Mouse (Mus musculus) embryo, embryonic 10.5 days (tissue): ENCODE measurements at regions not wholly inside any gene's neighbourhood (a gene's known extent, or its start where the extent isn't known, plus 50 kb on each side); places are given as distances from the start of the nearest gene placed in this dataset.

Source experiments
- DNase-seq: peaks from one replicate; pipeline ENCODE4 v3.0.0-alpha.2; 2015; ENCODE audit warnings: low spot score

DNA sequence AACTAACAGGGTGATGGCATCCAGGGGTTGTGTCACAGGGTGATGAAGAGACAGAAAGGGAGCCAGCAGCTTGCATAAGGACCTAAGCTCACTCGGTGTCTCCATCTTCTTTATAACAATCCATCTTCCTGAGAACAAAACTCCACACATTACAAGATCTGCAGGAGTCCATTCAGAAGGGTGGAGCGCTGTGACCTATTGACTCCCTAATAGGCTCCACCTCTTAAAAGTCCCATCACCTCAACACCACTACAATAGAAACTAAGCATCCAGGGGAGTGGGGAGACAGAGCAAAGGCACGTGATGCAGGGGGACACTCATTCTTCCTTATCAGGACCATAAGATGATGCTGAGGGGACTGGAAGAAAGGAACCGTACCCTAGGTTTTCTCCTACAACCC lies 224.5 kb upstream of the Irx5 start:
- peak; percentile 51 for DNase-seq

- DNase-seq = no peak
Measured at GRCm38 (mm10) chr8:92132526-92132925, 224.9 kb upstream of the Irx5 start.

- DNase-seq = no peak
Measured at GRCm38 (mm10) chr8:92130025-92130557, 227.3 kb upstream of the Irx5 start.

- DNase-seq = no peak
Measured at GRCm38 (mm10) chr8:92129241-92130015, 228.0 kb upstream of the Irx5 start.

DNA sequence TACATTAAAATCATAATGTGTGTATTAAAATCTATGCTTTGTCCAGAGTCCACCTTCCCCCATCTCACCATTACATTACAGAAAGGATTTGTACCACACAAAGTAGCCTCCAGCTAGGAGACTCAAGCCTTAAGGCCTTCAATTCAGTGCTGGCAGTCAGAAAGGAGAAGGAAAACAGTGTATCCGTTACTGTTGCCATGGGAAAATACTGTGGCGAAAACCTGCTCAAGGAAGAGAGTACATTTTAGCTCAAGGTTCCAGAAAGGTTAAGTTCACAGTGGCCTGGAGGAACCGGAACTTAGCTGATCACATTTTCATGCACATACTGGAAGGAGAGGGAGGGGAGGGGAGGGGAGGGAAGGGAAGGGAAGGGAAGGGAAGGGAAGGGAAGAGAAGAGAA lies 231.8 kb upstream of the Irx5 start:
- DNase-seq = no peak

- DNase-seq = no peak
Measured at GRCm38 (mm10) chr8:92121296-92121695, 236.1 kb upstream of the Irx5 start.

DNA sequence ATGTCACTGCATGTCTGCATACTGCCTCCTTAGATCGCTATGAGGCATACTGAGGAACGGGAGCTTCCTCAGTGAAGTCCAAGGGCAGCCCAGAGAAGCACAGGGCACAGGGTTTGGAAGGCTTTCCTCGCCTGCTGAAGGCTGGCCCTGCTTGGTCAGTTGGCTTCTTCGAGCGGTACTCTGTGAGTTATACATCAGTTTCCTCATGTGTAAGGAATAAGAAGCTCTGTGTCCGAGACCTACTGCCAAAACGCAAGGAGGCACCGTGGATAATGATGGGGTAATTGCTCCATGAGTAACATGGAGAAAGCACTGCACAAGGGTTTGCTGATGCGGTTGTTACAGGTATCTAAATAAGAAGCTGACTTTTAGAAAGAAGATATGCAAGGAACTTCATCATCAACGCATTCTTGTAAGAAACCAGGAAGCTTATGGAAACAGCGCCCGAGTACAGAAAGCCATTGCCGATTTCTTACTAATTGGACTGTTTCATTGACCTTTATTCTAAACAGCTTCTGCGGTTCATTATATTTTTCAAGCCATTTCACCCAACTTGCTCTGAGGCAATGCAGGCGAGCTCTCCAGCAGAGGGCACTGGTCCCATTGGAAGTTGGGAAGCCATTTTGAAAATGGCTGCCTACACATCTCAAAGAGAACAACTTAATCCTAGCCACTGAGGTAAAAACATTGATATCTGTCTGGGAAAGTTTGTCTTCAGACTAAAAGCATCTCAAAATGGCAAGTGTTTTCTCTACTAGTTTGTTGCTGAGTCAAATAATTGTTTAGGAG lies 241.8 kb upstream of the Irx5 start:
- no peak for DNase-seq

DNA sequence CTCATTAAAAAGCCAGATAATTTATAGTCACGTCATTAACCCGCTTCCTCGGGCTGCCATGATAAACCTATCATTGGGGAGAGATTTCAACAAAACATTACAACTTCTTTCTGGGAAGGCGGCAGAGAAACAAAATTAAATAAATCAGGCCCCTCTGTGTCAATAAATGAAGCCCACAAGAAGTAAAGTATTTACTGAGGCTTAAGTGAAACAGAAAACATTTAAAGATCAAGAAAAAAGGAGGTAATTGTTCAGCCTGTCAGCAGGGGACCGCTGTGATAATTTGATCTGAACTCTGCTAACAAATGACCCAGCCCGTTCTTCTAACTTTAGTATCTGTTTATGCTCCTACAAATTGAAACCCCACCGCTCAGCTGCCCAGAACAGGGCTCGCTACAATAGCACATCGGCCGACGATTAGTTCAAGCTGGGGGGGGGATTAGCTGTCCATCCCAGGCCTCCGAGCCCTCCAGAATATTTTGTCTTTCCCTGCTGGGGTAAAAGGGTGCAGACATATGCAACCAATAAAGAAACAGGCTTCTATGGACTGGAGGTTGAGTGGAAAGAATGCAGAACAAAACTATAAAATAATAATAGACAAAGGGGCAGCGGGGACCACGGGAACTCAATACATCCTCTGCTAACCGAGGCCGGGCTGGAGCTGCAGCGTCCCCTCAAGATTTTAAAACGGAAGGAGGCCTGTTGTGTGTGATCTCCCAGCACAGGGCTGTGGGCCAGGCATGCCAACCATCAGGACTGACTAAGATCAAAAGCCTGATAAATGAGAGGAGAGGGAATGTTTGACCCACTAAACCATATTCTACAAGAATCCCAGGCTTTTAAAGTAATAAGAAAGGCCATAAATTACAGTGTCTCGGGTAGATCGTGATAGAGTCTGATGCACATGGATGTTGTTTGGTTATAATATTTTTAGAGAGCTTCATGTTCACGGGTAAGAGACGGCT lies 242.8 kb upstream of the Irx5 start:
- peak; percentile 74 for DNase-seq

- peak; percentile 81 for DNase-seq
Measured at GRCm38 (mm10) chr8:92113901-92114300, 243.5 kb upstream of the Irx5 start.

DNA sequence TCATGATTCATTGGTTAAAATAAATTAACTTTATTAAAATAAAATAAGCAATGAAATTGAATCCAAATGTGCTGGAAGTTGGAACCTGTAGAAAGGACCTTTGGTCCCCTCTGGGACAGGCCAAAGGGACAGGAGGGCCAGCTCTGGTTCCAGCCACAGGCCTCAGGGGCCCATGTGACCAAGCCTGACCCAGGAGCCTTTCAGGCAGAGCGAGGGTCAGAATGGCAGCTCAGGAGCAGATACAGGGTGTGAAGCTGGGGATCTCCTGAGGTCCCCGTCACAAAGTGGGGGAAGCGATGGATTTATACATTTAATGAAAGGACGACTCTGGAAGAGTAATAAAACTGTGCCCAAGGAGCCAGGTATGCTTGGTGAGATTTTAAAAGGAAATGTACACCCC lies 244.0 kb upstream of the Irx5 start:
- DNase-seq = no peak

- DNase-seq = no peak
Measured at GRCm38 (mm10) chr8:92104561-92104960, 252.9 kb upstream of the Irx5 start.

- DNase-seq = no peak
Measured at GRCm38 (mm10) chr8:92102521-92102920, 254.9 kb upstream of the Irx5 start.

- DNase-seq = no peak
Measured at GRCm38 (mm10) chr8:92095276-92095675, 262.1 kb upstream of the Irx5 start.

DNA sequence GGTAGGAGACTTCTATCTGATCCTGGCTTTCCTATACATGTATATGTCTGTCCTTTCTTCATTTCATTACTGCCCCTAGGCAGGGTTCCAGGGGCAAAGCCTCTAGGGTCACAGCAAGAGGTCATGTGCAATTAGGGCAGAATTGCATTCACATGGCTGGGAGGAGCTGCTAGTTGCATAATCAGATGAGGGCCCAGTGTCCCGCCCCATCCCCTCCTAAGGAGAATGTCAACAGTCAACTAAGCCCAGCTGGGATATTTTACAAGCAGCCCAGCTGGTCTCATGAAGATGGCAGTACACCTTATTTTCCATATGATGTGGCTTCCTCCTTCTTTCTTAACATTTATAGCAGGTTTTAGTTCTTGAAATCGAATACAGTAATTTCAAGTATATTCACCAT lies 273.3 kb upstream of the Irx5 start:
- DNase-seq = peak; percentile 15

DNA sequence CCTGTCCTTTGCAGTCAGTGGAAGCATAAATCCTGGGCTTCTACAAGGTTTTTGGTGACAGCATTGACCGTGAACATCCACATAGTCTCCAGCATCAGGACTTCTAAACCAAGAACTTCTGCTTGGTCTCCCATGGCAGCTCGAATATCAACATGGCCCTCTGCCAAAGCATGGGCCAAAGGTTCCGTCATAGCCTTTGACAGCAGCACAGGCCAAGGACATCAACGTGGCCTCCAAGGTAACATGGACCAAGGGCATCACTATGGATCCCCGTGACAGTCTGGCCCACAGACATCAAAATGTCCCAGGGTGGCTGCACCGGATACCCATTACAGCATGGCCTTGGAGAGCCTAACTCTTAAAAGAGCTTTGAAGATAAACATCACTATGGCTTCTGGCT lies 275.5 kb upstream of the Irx5 start:
- no peak for DNase-seq

- no peak for DNase-seq
Measured at GRCm38 (mm10) chr8:92080852-92081251, 276.6 kb upstream of the Irx5 start.

DNA sequence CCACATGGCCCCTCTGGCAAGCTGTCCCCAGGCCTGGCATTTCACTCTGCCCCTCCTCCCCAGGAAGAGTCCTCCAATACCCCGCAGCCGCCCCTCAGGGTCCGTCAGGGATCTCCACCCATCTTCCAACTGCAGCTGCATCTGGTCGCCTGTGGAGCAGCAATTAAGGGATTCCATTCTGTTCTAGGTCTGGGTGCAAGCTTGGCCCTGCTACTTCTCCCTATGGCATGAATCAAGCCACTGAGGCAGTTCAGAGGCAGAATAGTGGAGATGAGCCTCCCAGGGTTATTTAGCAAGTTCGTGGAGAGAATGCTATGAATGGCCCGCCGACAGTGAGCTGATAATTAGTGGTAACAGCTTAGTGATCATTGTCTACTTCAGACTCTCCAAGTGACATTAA lies 275.7 kb upstream of the Irx3 start:
- no peak for DNase-seq

DNA sequence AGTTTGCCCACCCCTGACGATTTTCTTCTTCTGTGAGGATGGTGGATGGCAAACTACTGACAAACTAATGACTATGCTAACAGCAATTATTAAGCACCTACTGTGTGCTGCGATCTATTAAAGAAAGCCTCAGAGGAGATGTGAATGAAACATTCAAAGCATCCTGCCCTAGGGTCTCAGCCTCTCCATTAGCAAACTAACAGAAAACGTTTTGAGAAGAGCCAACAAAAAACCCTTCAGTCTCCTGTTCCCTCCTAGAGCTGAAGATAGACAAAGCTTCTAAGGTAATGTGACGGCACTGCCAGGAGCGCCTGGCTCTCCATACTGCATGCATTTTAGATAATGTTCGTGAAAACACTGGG lies 270.4 kb upstream of the Irx3 start:
- DNase-seq = peak; percentile 17

DNA sequence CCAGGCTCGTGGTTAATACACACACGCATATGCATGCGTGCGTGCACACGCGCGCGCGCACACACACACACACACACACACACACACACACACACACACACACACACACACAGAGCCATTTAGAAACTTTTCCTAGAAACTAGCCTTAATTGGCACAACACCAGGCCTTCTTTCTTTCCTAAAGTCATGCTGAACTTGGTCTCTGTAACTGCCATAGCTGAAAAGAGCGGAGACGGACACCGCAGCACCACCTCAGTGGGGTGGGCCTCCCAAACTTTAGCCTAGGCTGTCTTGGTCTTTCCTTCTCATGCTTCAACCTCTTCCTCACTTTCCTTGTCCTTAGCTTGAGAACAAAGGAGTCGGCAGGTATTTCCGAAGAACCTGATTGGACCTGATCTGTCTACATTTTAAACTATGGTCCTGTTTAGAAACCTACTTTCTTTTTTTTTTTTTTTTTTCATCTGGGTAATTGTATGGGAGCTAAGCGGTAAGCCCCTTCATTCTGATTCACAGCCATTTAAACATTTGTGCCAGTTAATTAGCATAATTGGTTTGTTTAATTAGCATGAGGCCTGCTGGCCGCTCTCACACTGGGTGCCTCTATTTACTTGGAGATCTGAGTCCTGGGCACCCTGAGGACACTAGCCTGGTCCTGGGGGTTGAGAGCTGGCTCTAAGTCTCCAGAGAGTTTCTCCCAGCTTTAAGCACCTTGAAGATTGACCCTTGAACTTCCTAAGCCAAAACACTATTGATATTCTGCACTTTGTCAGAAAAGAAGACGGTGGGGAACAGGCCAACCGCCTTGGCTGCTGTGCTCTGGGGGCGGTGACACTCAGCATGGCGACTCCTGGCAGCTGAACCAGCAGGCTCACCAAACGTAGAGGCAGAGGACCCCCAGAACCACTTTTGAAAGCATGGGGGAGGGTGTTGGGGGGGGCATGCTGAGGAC lies 269.7 kb upstream of the Irx3 start:
- peak; percentile 43 for DNase-seq

DNA sequence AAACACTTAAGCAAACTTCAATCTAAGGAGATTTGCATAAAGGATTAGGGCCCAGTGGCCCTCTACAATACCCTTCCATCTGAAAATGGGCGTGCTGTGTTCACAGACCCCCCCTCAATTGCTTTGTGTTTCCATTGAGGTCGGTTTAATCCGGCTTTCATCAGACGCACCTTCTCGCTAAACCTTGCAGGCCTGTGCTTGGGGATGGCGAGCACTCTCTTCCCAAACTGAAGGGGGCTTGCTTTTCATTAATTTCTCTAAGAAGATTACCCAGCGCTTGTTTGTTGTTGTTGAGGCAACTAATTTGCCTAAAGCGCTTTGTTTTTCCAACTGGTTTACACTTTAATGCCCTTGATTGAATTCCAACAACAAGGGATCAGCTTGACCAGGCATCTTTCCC lies 268.8 kb upstream of the Irx3 start:
- peak; percentile 23 for DNase-seq

DNA sequence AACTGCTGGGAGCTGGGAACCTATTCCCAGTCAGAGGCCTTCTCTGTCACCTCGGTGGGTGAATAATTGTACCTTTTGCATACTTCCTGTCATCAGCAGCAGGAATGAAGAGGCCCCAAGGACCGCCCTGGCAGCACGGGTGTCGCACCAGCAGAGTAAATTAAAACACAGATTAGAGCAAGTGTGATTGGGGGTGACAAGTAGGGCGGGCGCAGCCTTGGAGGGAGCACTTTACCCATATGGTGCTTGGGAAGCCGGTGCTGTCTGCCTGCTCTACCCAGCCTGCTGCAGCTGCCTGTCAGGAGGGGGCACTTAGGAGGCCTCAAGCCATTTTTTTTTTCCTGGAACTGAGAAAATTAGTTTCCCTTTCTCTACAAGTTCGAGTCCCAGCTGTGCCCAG lies 264.6 kb upstream of the Irx3 start:
- DNase-seq = no peak
